Mouse (Mus musculus) cerebellum, adult (tissue): ENCODE results near the gene Naaladl2.
"Not testable (repeated sequence)": the region's sequence is repeated elsewhere in the genome, so short reads cannot be mapped to it uniquely, and the experiment has no call there.

Experiments
- ATAC-seq: cut with Nextera tagmentation; 2 replicates; pipeline ENCODE4 v1.9.2; 2017; ENCODE audit warnings: mild to moderate bottlenecking, moderate library complexity, mixed read lengths; ENCODE audit not compliant: insufficient number of reproducible peaks, low FRiP score, low TSS enrichment

Naaladl2 gene

DNA sequence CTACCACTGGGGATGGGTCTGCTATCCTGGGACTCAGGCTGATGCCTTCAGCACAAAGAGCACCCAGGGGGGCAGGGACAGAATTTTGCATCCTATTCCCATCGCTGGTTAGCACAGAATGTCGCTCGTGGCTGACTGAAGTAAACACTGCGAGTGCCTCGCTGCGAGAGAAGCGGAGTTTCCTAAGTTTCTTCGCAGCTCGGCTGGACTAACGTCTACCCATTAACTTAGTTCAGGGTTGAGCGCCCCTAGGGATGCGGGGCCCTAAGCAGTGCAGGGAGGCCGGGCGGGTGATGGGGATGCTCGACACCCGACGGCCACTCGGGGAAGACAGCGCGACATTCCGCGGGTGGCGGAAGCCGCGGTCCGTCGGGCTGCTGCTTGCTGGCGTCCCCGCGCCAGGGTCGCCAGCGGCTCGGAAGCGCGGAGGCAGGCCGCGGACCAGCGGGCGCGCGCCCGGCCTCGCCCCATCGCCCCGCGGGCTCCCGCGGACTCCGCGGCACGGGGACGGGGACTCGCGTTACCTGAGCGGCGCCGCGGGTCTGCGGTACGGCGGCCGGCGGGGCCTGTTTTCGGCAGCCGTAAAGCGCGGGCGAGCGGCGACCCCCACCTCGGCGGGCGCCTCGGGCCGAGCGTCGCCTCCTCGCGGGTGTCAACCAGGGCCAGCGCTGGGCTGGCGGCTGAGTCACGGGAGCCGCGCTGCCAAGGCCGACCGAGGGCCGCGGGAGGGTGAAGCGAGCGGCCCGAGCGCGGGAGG, at the start of gene Naaladl2:
TSS of gene Naaladl2 (minus strand) at position 707 of the 757 bp plus-strand sequence.
- peak; percentile 81 for ATAC-seq

DNA sequence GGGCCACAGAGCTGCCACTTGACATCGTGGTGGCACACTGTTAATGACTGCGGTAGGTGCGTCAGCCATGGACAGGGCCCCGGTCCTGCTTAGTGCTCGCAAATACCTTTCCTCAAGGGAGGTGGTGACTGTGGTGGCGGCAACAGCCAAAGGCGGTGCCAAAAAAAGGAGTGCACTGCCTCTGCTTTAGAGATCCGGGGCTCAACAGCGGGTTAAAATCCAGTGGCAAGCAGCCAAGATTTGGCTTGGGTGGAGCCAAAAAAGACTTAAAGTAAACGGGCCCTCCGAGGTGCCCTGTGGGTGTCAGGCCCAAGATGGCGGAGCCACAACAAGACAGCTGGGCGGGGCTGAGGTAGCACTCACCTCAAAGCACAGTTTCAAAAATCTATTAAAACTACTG, 7.7 kb upstream of the Naaladl2 start:
- no peak for ATAC-seq

DNA sequence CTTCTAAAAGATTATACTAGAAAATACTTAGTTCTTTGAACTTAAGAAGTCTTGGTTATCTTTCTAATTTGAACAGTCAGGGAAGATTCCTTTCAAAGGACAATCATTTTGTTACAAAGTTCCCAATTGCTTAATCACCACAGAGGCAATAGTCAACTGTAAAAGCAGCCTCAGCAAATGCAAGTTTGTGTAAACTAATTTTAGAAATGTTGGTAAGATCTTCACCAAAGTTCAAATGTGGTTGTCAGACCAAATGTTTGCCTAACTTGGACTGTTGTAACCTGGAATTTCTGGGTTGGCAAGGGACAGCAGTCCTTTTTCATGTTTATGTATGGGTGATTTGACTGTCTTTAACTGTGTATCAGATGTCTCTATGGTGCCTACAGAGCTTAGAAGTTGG, 3.2 kb upstream of the Naaladl2 start:
- no peak for ATAC-seq

GRCm38 (mm10) chr3:25144961-25145697, 1.1 kb upstream of the Naaladl2 start:
- ATAC-seq = 0 out of 2 replicates have a peak, but pooled peaks have one; percentile 9

DNA sequence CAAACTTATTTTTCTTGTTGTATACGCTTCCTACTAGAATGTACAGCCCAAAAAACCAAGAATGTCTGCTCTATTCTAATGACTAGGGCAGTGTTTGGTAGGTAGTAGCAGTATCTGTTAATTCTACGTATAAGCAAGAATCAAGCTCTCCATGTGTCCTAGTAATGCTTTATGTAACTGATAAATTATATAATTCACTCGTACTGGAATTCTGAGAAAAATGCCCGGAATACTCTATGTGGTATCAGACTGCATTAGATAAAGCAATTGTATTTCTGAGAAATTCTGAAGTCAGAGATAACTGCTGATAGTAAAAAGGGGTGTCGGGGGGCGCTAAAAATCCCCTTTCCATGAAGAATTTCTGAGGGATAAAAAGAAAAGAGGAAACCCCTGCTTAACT, 950 bp downstream of the Naaladl2 start:
- ATAC-seq = peak; percentile 42

DNA sequence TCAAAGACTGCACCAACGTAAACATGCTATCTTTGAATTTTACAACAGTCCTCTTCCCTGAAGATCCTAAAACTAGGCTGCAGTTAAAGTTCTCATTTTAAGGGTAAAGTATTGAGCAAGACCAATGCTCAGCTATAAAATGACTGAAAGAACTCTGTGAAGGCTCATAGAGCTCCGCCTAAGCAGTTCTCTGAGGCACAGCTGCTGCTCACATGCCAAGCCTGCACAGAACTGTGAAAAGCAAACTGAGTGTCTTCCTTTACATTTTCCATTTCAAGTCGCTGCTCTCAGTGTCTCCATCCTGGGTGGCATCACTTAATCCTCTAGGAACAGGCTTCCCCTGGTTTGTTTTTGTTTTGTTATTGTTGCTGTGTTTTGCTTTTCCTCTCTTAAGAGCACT, 12.2 kb downstream of the Naaladl2 start:
- ATAC-seq = no peak

- no peak for ATAC-seq
These were observed 16.2 kb downstream of the Naaladl2 start for GRCm38 (mm10) chr3:25127864-25128263.

DNA sequence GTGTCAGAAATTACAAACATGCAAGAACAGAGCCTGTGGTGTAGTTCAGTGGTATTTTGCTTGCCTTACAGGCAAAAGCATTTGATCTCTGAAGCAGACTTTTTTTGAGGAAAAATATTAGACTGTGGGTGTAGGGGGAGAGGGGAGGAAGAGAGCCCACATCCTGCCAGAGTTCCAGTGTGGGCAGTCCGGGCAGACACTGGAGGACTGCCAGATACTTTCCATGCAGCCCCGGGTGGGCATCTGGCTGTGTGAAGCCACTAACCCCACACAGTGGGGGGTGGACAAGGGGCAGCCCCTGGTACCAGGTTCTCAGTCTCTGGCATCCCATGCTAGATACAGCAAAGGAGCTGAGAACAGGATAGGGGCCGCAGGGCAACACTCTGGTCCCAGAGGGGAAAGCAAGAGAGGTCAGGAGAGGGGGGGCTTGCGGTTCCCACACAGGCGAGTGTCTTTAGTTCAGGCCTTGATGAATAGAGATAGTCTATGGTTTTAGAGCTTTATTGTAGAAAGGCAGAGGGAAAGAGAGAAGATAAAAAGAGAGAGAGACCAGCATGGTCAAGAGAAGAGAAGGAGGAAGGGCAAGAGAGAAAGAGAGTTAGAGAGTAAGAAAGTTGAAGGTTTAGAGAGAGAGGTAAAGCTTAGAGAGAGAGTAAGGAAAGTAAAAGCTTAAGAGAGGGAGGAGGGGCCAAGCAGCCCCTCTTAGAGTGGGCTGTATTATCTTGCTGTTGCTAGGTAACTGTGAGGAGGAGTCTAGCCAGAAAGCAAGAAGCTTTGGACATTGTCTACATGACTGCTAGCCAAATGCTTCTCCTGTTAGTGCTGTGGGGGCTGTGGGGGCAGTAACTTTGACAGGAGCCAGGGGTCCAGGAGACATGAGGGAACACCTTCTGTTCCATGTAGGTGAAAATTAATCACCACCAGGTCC, 18.9 kb downstream of the Naaladl2 start:
- ATAC-seq = no peak

DNA sequence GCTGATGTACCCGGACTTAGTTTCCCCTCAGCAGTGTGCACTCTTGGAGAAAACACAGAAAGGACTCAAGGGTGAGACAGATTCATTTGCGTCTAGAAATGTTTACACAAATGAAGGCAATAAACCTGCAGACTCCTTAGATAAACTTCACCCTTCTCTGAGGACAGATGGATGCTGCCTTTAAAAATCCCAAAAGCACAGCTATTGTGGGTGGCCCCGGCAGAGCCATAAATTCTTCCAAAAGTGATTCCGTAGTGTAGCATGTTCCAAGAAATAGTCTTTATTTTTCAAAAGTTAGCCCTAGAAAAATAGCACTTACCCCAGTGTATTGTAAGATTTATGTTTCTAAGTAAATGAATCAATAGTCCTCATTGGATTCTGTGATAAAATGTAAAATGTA, 31.0 kb downstream of the Naaladl2 start:
- ATAC-seq = no peak

GRCm38 (mm10) chr3:25108997-25109396, 35.1 kb downstream of the Naaladl2 start:
- peak; percentile 40; the same call in 1 of the 2 replicates for ATAC-seq

DNA sequence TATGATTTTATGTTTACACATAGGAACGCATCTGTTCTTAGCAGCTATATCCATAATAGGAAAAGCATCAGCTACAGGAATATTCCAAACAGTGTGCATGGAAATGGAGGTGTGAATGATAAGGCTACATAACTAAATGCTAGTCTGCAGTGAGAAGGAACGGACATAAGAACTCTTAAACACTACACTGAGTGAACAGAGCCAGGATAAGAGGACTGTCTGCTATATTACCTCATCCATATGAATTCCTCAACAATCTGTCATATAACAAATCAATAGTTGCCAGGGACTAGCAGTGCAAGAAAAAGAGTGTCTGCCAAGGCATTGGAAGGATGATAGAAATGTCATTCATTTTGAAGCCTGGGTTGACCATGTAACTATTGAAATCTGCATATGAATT, 51.1 kb downstream of the Naaladl2 start:
- no peak for ATAC-seq

DNA sequence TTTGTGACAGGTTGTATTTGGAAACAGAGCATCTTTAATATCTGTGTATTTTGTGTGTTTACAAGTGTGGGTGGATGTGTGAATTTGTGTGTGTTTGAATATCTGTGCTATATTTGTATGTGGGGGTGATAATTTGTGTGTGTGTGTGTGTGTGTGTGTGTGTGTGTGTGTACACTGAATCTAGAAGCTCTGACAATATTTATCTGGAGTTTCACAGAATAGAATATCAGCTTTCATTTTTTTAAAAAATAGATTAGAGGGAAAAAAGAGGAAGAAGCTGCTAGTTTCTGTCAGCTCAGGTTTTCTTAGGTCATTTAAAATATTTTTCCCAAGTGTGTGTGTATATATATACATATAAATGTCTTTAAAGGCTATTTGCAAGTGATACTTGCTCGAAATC, 68.3 kb downstream of the Naaladl2 start:
- no peak for ATAC-seq

DNA sequence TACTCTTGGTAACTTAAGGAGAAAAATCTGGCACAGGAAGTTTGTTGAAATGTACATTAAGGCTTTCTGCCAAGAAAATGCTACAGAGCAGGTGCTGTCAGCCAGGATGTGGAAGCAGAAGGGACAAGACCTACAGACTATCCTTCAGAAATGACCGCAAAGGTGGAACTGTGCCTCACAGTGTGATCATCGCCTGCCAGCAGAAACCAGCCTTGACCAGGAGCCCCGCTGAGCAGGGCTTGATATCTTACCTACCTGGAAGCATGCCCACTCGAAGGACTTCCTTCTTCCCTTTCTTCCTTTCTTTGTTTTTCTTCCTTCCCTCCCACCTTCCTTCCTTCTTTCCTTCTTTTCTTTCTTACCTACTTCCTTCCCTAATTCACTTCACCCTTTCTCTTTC, 69.8 kb downstream of the Naaladl2 start:
- peak; percentile 89 for ATAC-seq

GRCm38 (mm10) chr3:25073821-25074220, 70.2 kb downstream of the Naaladl2 start:
- peak; percentile 26; the same call in 1 of the 2 replicates for ATAC-seq

DNA sequence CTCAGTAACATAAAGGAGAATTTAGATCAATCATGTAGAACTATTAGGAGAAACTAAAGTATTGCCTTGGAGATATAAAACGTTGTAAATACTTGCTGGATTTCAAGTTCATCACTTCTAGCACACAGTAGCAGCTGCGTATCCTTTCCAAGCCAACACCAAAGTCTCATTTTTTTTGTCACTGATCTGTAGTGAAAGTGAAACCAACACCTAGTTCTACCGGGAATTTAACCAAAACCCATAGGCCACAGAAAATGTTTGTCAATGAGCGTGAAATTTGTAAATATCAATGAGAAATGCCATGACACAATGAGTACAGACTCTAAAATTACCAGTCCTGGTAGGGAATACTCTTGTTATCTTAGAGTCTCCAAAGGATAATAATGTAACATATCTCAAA, 80.8 kb downstream of the Naaladl2 start:
- no peak for ATAC-seq

DNA sequence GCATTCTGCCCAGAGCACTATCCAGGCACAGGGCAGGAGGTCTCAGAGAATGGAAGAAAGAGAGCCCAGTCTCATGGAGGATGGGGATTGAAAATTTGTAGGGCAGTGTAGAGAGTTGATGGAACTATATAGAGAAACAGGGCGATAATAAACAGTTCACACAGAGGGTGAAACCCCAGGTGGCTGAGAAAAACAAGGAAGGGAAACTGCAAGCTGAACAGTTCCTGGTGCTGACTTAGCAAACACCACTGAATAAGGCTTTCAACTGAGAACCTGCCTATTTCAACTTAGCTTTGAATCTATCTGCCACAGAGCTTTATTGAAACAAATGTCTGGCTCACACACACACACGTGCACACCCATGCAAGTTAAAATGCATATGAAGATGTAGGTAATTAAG, 91.1 kb downstream of the Naaladl2 start:
- 0 out of 2 replicates have a peak, but pooled peaks have one; percentile 52 for ATAC-seq

GRCm38 (mm10) chr3:25019972-25020371, 124.1 kb downstream of the Naaladl2 start:
- no peak for ATAC-seq

GRCm38 (mm10) chr3:25010751-25011150, 133.3 kb downstream of the Naaladl2 start:
- ATAC-seq = peak; percentile 98

DNA sequence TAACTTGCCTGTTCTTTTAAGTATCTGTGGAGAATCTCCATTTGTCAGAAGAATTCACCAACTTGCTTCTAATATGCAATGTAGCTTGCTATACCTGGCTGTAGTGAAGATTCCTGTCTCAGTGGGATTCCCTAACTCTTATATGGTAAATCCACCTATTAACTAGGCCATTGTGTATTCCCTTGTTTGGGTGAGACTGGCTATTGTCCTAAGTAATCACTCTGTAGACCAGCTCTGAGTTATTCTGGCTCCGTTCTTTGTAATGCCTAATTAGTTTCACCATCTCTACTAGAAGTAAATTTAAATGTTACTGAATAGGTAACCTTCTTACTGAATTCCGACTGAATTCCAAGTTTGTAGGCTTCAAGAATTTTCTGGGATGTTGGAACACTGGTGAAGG, 137.3 kb downstream of the Naaladl2 start:
- not testable (repeated sequence) for ATAC-seq

DNA sequence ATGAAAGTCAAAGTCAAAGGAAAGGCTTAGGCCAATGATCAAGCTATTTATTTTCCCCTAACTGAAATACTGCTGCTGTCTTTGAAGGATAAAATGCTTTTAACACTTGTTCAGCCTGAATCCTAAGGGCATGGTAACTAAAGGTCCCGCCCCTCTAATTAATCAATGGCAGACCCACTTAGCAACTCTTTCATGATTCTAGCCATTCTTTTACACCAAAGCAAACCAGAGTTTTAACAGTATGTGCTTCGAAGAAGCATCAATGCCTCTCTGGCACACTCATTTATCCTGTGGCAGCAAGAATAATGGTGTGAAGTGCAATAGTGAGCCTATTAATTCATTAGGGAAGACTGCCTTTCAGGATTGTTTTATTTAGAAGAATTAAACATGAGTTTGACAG, 151.5 kb downstream of the Naaladl2 start:
- no peak for ATAC-seq

DNA sequence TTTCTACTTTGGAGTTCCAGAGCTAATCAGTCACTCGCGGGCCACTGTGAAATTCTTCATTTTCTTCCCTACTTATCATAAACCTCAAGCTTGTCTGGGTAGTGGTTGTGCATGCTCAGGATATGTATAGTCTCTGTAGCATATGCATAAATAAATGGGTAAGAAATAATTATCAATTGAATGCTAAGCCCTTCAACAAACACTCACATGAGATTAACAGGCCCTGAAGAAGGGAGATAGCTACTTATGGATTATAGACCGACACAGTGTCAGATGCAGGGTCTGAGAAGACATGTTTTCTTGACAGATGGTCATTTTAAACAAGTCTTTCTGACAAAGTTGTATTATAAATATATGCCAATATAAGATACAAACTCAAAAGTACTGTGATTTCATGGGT, 152.0 kb downstream of the Naaladl2 start:
- no peak for ATAC-seq
